Mouse (Mus musculus) midbrain, embryonic 13.5 days (tissue): ENCODE results near the gene Psmb6. TPM values are rescaled to one million over a fixed set of nuclear protein-coding genes. Genes with fewer than 3 reads are reported as not detected.

Source experiments
- ATAC-seq: fragments of 200-750 bp; cut with Nextera tagmentation; 2 replicates; pipeline ENCODE4 v1.8.0; 2017; ENCODE audit warnings: mild to moderate bottlenecking, moderate TSS enrichment, moderate library complexity
- H3K27ac ChIP-seq: fragments of 300-500 bp; sonication (generic); 2 replicates; pipeline ENCODE4 v1.5.1; 2015; ENCODE audit warnings: inconsistent platforms, mild to moderate bottlenecking, moderate library complexity
- H3K27me3 ChIP-seq: fragments of 300-500 bp; sonication (generic); 2 replicates; pipeline ENCODE4 v1.6.1; 2015; ENCODE audit warnings: mild to moderate bottlenecking, inconsistent platforms
- H3K36me3 ChIP-seq: fragments of 300-500 bp; sonication (generic); 2 replicates; pipeline ENCODE4 v1.6.1; 2015; ENCODE audit warnings: mild to moderate bottlenecking, inconsistent platforms
- H3K4me1 ChIP-seq: fragments of 300-500 bp; sonication (generic); replicated peaks from 2 replicates; pipeline ENCODE4 v1.6.1; 2015; ENCODE audit warnings: inconsistent platforms
- H3K4me2 ChIP-seq: fragments of 300-500 bp; sonication (generic); replicated peaks from 2 replicates; pipeline ENCODE4 v1.6.1; 2015; ENCODE audit warnings: moderate library complexity, mild to moderate bottlenecking, inconsistent platforms
- H3K4me3 ChIP-seq: fragments of 300-500 bp; sonication (generic); replicated peaks from 2 replicates; pipeline ENCODE4 v1.5.1; 2015; ENCODE audit warnings: mild to moderate bottlenecking, inconsistent platforms
- H3K9ac ChIP-seq: fragments of 300-500 bp; sonication (generic); replicated peaks from 2 replicates; pipeline ENCODE4 v1.6.1; 2015; ENCODE audit warnings: mild to moderate bottlenecking, inconsistent platforms
- H3K9me3 ChIP-seq: fragments of 300-500 bp; sonication (generic); 2 replicates; pipeline ENCODE4 v1.6.1; 2016; ENCODE audit warnings: mild to moderate bottlenecking, inconsistent platforms
- WGBS: fragments of 180-500 bp; shearing (Covaris S2); methylation state at CpG from one replicate; pipeline ENCODE4 v1.1.7; 2015; 5-methylcytosine and 5-hydroxymethylcytosine counted together
- polyA plus RNA-seq: library from polyadenylated mRNA; unstranded; fragments of >200 nt; fragmentation: Nextera tagmentation; extraction: Ambion mirVana; gene quantifications from 2 replicates; pipeline ENCODE4 v1.2.1, GENCODE M21; 2015

The Psmb6 gene
- polyA plus RNA-seq: 827 and 844 TPM in 2 replicates

GRCm38 (mm10) chr11:70525184-70525678 lies at the start of gene Psmb6:
TSS of gene Psmb6 (plus strand) at chr11:70525367.
- peaks cover 31% of the 10 kb centered on the region for H3K36me3 ChIP-seq
- no peak within 1 kb of the TSS; the same call in 1 of the 2 replicates for H3K27ac ChIP-seq
- peak within 1 kb of the TSS; percentile 87 for H3K4me2 ChIP-seq
- no peaks in the 10 kb centered on the region for H3K9me3 ChIP-seq
- ATAC-seq: peak; percentile 95
- WGBS: under 1% methylated on average over 24 of the region's 26 CpGs
- peaks cover 22% of the 10 kb centered on the region for H3K4me1 ChIP-seq
- H3K9ac ChIP-seq: peak within 1 kb of the TSS; percentile 81
- peak within 1 kb of the TSS; percentile 72 for H3K4me3 ChIP-seq
- H3K27me3 ChIP-seq: no peaks in the 10 kb centered on the region

GRCm38 (mm10) chr11:70485498-70485897 lies 39.7 kb upstream of the Psmb6 start:
- Histone ChIP-seq H3K9me3 (no peaks in the 10 kb centered on the region), H3K36me3 (no peaks in the 10 kb centered on the region), H3K4me3 (no peak overlapping the region), H3K9ac (no peak overlapping the region), H3K4me1 (no peaks in the 10 kb centered on the region), H3K27ac (no peak overlapping the region), H3K27me3 (no peaks in the 10 kb centered on the region), H3K4me2 (no peak overlapping the region)
- no peak for ATAC-seq
- 58% methylated on average over 2 of the region's 2 CpGs for WGBS

- H3K27ac ChIP-seq: no peak overlapping the region
- no peak overlapping the region for H3K9ac ChIP-seq
- no peak overlapping the region for H3K4me2 ChIP-seq
- no peaks in the 10 kb centered on the region for H3K27me3 ChIP-seq
- H3K36me3 ChIP-seq: no peaks in the 10 kb centered on the region
- peaks cover 4% of the 10 kb centered on the region; the same call in 1 of the 2 replicates for H3K9me3 ChIP-seq
- no peak for ATAC-seq
- WGBS: 53% methylated on average over 4 of the region's 4 CpGs
- H3K4me3 ChIP-seq: no peak overlapping the region
- H3K4me1 ChIP-seq: no peaks in the 10 kb centered on the region
Measured at GRCm38 (mm10) chr11:70487816-70488215, 37.4 kb upstream of the Psmb6 start.

GRCm38 (mm10) chr11:70489138-70489537 lies 36.0 kb upstream of the Psmb6 start:
- Histone ChIP-seq H3K4me2 (no peak overlapping the region), H3K36me3 (no peaks in the 10 kb centered on the region), H3K27me3 (no peaks in the 10 kb centered on the region), H3K9ac (no peak overlapping the region), H3K4me3 (no peak overlapping the region), H3K9me3 (peaks cover 4% of the 10 kb centered on the region; the same call in 1 of the 2 replicates), H3K4me1 (no peaks in the 10 kb centered on the region), H3K27ac (no peak overlapping the region)
- 86% methylated on average over 3 of the region's 3 CpGs for WGBS
- ATAC-seq: no peak

GRCm38 (mm10) chr11:70489684-70490083 lies 35.5 kb upstream of the Psmb6 start:
- Histone ChIP-seq H3K36me3 (no peaks in the 10 kb centered on the region), H3K27ac (no peak overlapping the region), H3K4me2 (no peak overlapping the region), H3K9me3 (peaks cover 4% of the 10 kb centered on the region; the same call in 1 of the 2 replicates), H3K4me3 (no peak overlapping the region), H3K4me1 (no peaks in the 10 kb centered on the region), H3K27me3 (no peaks in the 10 kb centered on the region), H3K9ac (no peak overlapping the region)
- no peak for ATAC-seq
- WGBS: 89% methylated on average over 6 of the region's 6 CpGs

- Histone ChIP-seq H3K27ac (no peak overlapping the region), H3K4me3 (no peak overlapping the region), H3K9ac (no peak overlapping the region), H3K36me3 (no peaks in the 10 kb centered on the region), H3K4me2 (no peak overlapping the region), H3K4me1 (no peaks in the 10 kb centered on the region), H3K9me3 (no peaks in the 10 kb centered on the region), H3K27me3 (no peaks in the 10 kb centered on the region)
- 66% methylated on average over 14 of the region's 14 CpGs for WGBS
- ATAC-seq: no peak
Measured at GRCm38 (mm10) chr11:70499566-70500475, 25.3 kb upstream of the Psmb6 start.

GRCm38 (mm10) chr11:70500476-70500812 lies 24.7 kb upstream of the Psmb6 start:
- Histone ChIP-seq H3K36me3 (no peaks in the 10 kb centered on the region), H3K9me3 (no peaks in the 10 kb centered on the region), H3K27me3 (no peaks in the 10 kb centered on the region), H3K4me1 (no peaks in the 10 kb centered on the region), H3K4me3 (no peak overlapping the region), H3K4me2 (no peak overlapping the region), H3K27ac (no peak overlapping the region), H3K9ac (no peak overlapping the region)
- ATAC-seq: no peak
- WGBS: 95% methylated on average over 1 of the region's 1 CpGs

- Histone ChIP-seq H3K36me3 (no peaks in the 10 kb centered on the region), H3K27me3 (no peaks in the 10 kb centered on the region), H3K9ac (no peak overlapping the region), H3K4me3 (no peak overlapping the region), H3K27ac (no peak overlapping the region), H3K9me3 (no peaks in the 10 kb centered on the region), H3K4me1 (no peaks in the 10 kb centered on the region), H3K4me2 (no peak overlapping the region)
- WGBS: 82% methylated on average over 3 of the region's 3 CpGs
- no peak for ATAC-seq
Measured at GRCm38 (mm10) chr11:70502018-70502417, 23.1 kb upstream of the Psmb6 start.

GRCm38 (mm10) chr11:70504970-70505369 lies 20.2 kb upstream of the Psmb6 start, which contains the start of gene Tm4sf5:
TSS of gene Tm4sf5 (plus strand) at chr11:70505244.
- Histone ChIP-seq H3K9ac (no peak within 1 kb of the TSS), H3K27ac (no peak within 1 kb of the TSS), H3K4me3 (no peak within 1 kb of the TSS), H3K9me3 (no peaks in the 10 kb centered on the region), H3K36me3 (no peaks in the 10 kb centered on the region), H3K27me3 (no peaks in the 10 kb centered on the region; the same call in 1 of the 2 replicates), H3K4me1 (peaks cover 4% of the 10 kb centered on the region), H3K4me2 (no peak within 1 kb of the TSS)
- WGBS: 85% methylated on average over 9 of the region's 9 CpGs
- ATAC-seq: no peak

- no peak overlapping the region for H3K9ac ChIP-seq
- H3K27me3 ChIP-seq: no peaks in the 10 kb centered on the region; the same call in 1 of the 2 replicates
- H3K9me3 ChIP-seq: no peaks in the 10 kb centered on the region
- no peak for ATAC-seq
- H3K4me1 ChIP-seq: peaks cover 4% of the 10 kb centered on the region
- no peak overlapping the region for H3K4me3 ChIP-seq
- 38% methylated on average over 4 of the region's 4 CpGs for WGBS
- H3K36me3 ChIP-seq: no peaks in the 10 kb centered on the region
- H3K4me2 ChIP-seq: no peak overlapping the region
- H3K27ac ChIP-seq: no peak overlapping the region
Measured at GRCm38 (mm10) chr11:70506385-70506784, 18.8 kb upstream of the Psmb6 start.

- peaks cover 4% of the 10 kb centered on the region for H3K4me1 ChIP-seq
- no peak for ATAC-seq
- WGBS: 76% methylated on average over 7 of the region's 7 CpGs
- H3K27ac ChIP-seq: no peak overlapping the region
- H3K9me3 ChIP-seq: no peaks in the 10 kb centered on the region
- no peak overlapping the region for H3K4me3 ChIP-seq
- H3K4me2 ChIP-seq: no peak overlapping the region
- no peaks in the 10 kb centered on the region; the same call in 1 of the 2 replicates for H3K27me3 ChIP-seq
- H3K9ac ChIP-seq: no peak overlapping the region
- no peaks in the 10 kb centered on the region for H3K36me3 ChIP-seq
Measured at GRCm38 (mm10) chr11:70506962-70507515, 18.1 kb upstream of the Psmb6 start.
